Mouse (Mus musculus): ENCODE data around the gene Eif2b2. TPM values are rescaled to one million over a fixed set of nuclear protein-coding genes. Genes with fewer than 3 reads are reported as not detected.

Gene Eif2b2
- polyA plus RNA-seq (2015; fragmentation: Nextera tagmentation; extraction: Ambion mirVana): 73.2 and 81.1 TPM in 2 replicates

DNA sequence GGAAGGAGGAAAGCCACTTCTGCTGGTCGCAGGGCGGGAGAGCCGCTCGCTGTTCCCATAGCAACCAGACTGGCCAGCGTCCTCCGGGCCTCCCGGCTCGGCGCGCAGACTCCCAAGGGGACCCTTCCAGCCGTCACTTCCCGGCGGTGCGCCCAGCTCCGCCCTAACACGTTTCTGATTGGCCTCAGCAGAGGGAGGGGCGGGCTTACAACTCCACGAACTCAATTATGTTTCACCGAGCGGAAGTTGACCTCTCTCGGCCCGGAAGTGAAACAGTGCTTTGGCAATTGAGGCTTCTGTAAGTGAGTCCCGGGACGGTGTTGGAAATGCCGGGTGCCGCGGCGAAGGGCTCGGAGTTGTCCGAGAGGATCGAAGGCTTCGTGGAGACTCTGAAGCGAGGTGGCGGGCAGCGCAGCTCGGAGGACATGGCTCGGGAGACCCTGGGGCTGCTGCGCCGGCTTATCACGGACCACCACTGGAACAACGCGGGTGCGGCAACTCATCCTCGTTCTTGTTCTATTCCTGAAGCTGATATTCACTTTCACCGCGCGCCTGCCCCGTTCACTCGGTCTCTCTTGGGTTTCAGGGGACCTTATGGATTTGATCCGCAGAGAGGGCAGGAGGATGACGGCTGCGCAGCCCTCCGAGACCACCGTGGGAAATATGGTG is at the start of gene Eif2b2:
TSS of gene Eif2b2 (plus strand) at position 246 of the 669 bp plus-strand sequence.
- Histone ChIP-seq H3K4me1 (peaks cover 22% of the 10 kb centered on the region), H3K9ac (peak within 1 kb of the TSS; percentile 78), H3K9me3 (no peaks in the 10 kb centered on the region), H3K4me3 (peak within 1 kb of the TSS; percentile 83), H3K27ac (peak within 1 kb of the TSS; percentile 77), H3K36me3 (peaks cover 32% of the 10 kb centered on the region), H3K4me2 (peak within 1 kb of the TSS; percentile 93), H3K27me3 (no peaks in the 10 kb centered on the region)
- WGBS: under 1% methylated on average over 54 of the region's 54 CpGs
- ATAC-seq (ENCODE audit: insufficient number of reproducible peaks, insufficient read depth, low FRiP score, low TSS enrichment, low read depth): peak; percentile 98

DNA sequence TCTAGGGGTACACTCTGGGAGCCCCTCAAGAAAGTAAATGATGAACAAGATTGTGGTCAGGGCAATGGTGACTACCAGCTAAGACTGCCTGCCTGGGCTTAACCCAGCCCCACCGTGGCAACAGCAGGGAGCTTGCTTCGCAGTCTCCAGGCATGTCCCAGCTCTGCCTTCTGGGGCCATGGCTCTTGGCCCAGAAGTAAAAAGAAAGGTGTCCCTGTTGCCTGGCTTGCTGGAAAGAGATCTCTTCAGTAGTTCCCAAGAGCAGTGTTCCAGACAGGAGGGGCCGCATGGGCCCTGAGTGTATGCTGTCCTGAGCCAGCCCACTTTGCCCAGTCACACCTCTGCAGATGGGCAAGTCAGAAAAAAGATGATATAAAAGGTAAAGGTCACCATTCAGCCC is 49.4 kb upstream of the Eif2b2 start:
- H3K4me2 ChIP-seq: peak overlapping the region; percentile 55
- no peak overlapping the region for H3K4me3 ChIP-seq
- 0 out of 2 replicates have a peak, but pooled peaks have one; percentile 16 for ATAC-seq (ENCODE audit: insufficient number of reproducible peaks, insufficient read depth, low FRiP score, low TSS enrichment, low read depth)
- peaks cover 12% of the 10 kb centered on the region; the same call in 1 of the 2 replicates for H3K36me3 ChIP-seq
- peaks cover 30% of the 10 kb centered on the region for H3K4me1 ChIP-seq
- H3K27me3 ChIP-seq: no peaks in the 10 kb centered on the region
- H3K9me3 ChIP-seq: no peaks in the 10 kb centered on the region
- H3K9ac ChIP-seq: 0 out of 2 replicates have a peak overlapping the region, but pooled peaks have one; percentile 16
- H3K27ac ChIP-seq: no peak overlapping the region
- 52% methylated on average over 3 of the region's 3 CpGs for WGBS

- Histone ChIP-seq H3K27ac (0 out of 2 replicates have a peak overlapping the region, but pooled peaks have one; percentile 5), H3K4me1 (peaks cover 35% of the 10 kb centered on the region), H3K9ac (no peak overlapping the region), H3K9me3 (no peaks in the 10 kb centered on the region), H3K4me3 (no peak overlapping the region), H3K4me2 (no peak overlapping the region), H3K36me3 (peaks cover 12% of the 10 kb centered on the region; the same call in 1 of the 2 replicates), H3K27me3 (no peaks in the 10 kb centered on the region)
- ATAC-seq (ENCODE audit: insufficient number of reproducible peaks, insufficient read depth, low FRiP score, low TSS enrichment, low read depth): no peak
- 86% methylated on average over 11 of the region's 11 CpGs for WGBS
Observed at GRCm38 (mm10) chr12:85170284-85170947, 48.9 kb upstream of the Eif2b2 start.

DNA sequence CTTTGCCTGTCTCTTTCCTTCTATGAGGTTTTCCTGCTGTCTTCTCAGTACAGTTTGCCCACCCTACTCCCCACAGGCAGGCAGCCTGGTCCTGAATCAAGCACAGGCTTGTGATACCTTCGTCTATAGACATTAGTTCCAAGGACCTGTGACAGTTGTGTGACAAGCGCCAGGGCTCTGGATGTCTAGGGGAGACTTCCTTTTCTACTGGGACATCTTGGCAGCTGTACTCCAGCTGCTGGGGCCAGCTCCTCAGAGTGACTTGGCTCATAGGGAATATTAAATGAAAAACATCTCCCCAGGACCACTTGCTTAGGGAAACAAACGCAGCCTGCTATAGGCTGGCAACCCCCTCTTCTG is 48.4 kb upstream of the Eif2b2 start:
- no peak for ATAC-seq (ENCODE audit: insufficient number of reproducible peaks, insufficient read depth, low FRiP score, low TSS enrichment, low read depth)
- peaks cover 9% of the 10 kb centered on the region; the same call in 1 of the 2 replicates for H3K36me3 ChIP-seq

GRCm38 (mm10) chr12:85174016-85174415 is 45.3 kb upstream of the Eif2b2 start:
- peaks cover 15% of the 10 kb centered on the region for H3K27me3 ChIP-seq
- WGBS: 67% methylated on average over 7 of the region's 7 CpGs
- H3K4me1 ChIP-seq: peaks cover 59% of the 10 kb centered on the region
- no peak overlapping the region for H3K27ac ChIP-seq
- H3K4me2 ChIP-seq: peak overlapping the region; percentile 65
- H3K36me3 ChIP-seq: no peaks in the 10 kb centered on the region; the same call in 1 of the 2 replicates
- no peak for ATAC-seq (ENCODE audit: insufficient number of reproducible peaks, insufficient read depth, low FRiP score, low TSS enrichment, low read depth)
- no peaks in the 10 kb centered on the region for H3K9me3 ChIP-seq
- 0 out of 2 replicates have a peak overlapping the region, but pooled peaks have one; percentile 12 for H3K9ac ChIP-seq
- no peak overlapping the region for H3K4me3 ChIP-seq

More for the DNA sequence above, 48.4 kb upstream of the Eif2b2 start:
- Histone ChIP-seq H3K9ac (no peak overlapping the region), H3K27ac (no peak overlapping the region), H3K27me3 (no peaks in the 10 kb centered on the region), H3K9me3 (no peaks in the 10 kb centered on the region), H3K4me3 (no peak overlapping the region), H3K4me2 (no peak overlapping the region), H3K4me1 (peaks cover 40% of the 10 kb centered on the region)
- 49% methylated on average over 3 of the region's 3 CpGs for WGBS

DNA sequence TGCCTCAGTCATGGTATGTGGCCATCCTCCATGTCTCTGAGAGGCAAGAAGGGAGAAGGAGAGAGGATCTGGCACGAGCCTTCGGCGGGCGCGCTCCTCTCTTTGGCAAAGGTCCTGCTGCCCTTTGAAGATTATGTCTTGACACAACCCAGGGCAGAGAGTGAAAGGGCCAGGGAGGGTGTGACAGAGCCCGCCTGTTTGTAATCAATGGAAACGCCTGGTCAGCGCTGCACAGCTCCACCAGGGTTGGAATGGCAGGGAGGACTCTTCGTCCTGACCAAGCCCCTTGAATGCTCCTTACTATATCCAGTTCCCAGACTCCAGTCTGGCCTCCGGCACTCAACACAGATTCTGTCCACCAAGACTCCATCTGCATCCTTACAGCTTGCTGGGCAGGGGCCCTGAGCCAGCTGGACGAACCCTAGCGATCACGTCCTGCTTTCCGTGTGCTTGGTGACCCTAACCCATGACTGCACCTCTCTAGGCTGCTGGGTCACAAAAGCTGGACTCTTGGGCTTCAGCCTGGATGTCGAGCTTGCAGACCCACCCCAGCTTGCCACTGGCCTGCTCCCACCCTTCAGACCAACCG is 44.1 kb upstream of the Eif2b2 start:
- Histone ChIP-seq H3K4me3 (peak overlapping the region; percentile 41), H3K36me3 (no peaks in the 10 kb centered on the region; the same call in 1 of the 2 replicates), H3K27me3 (peaks cover 22% of the 10 kb centered on the region), H3K9ac (peak overlapping the region; percentile 63), H3K9me3 (no peaks in the 10 kb centered on the region), H3K4me2 (peak overlapping the region; percentile 65), H3K4me1 (peaks cover 48% of the 10 kb centered on the region), H3K27ac (peak overlapping the region; percentile 60)
- no peak for ATAC-seq (ENCODE audit: insufficient number of reproducible peaks, insufficient read depth, low FRiP score, low TSS enrichment, low read depth)
- WGBS: 47% methylated on average over 16 of the region's 16 CpGs

GRCm38 (mm10) chr12:85175926-85176845 is 43.1 kb upstream of the Eif2b2 start:
- 10% methylated on average over 11 of the region's 11 CpGs for WGBS
- peaks cover 40% of the 10 kb centered on the region for H3K4me1 ChIP-seq

GRCm38 (mm10) chr12:85176846-85177523 is 42.3 kb upstream of the Eif2b2 start:
- Histone ChIP-seq H3K27me3 (peaks cover 32% of the 10 kb centered on the region), H3K9me3 (no peaks in the 10 kb centered on the region), H3K4me2 (peak overlapping the region; percentile 65), H3K27ac (no peak overlapping the region), H3K36me3 (no peaks in the 10 kb centered on the region), H3K4me1 (peaks cover 48% of the 10 kb centered on the region), H3K9ac (peak overlapping the region; percentile 63), H3K4me3 (peak overlapping the region; percentile 41)
- 2% methylated on average over 32 of the region's 32 CpGs for WGBS
- ATAC-seq (ENCODE audit: insufficient number of reproducible peaks, insufficient read depth, low FRiP score, low TSS enrichment, low read depth): peak; percentile 28; the same call in 1 of the 2 replicates

More at GRCm38 (mm10) chr12:85175926-85176845, 43.1 kb upstream of the Eif2b2 start:
- Histone ChIP-seq H3K27me3 (peaks cover 28% of the 10 kb centered on the region), H3K9ac (peak overlapping the region; percentile 63), H3K4me3 (peak overlapping the region; percentile 41), H3K27ac (peak overlapping the region; percentile 60), H3K9me3 (no peaks in the 10 kb centered on the region), H3K36me3 (no peaks in the 10 kb centered on the region; the same call in 1 of the 2 replicates), H3K4me2 (peak overlapping the region; percentile 65)
- peak; percentile 53 for ATAC-seq (ENCODE audit: insufficient number of reproducible peaks, insufficient read depth, low FRiP score, low TSS enrichment, low read depth)

- Histone ChIP-seq H3K36me3 (no peaks in the 10 kb centered on the region), H3K9me3 (no peaks in the 10 kb centered on the region), H3K4me1 (peaks cover 56% of the 10 kb centered on the region), H3K9ac (peak within 1 kb of the TSS; percentile 63), H3K27ac (no peak within 1 kb of the TSS), H3K4me3 (peak within 1 kb of the TSS; percentile 41), H3K27me3 (peaks cover 40% of the 10 kb centered on the region), H3K4me2 (peak within 1 kb of the TSS; percentile 65)
- WGBS: 75% methylated on average over 10 of the region's 10 CpGs
- ATAC-seq (ENCODE audit: insufficient number of reproducible peaks, insufficient read depth, low FRiP score, low TSS enrichment, low read depth): no peak
Observed at GRCm38 (mm10) chr12:85177740-85178239, 41.5 kb upstream of the Eif2b2 start, which contains the start of gene Pgf. Pgf (minus strand) TSS chr12:85177790.

DNA sequence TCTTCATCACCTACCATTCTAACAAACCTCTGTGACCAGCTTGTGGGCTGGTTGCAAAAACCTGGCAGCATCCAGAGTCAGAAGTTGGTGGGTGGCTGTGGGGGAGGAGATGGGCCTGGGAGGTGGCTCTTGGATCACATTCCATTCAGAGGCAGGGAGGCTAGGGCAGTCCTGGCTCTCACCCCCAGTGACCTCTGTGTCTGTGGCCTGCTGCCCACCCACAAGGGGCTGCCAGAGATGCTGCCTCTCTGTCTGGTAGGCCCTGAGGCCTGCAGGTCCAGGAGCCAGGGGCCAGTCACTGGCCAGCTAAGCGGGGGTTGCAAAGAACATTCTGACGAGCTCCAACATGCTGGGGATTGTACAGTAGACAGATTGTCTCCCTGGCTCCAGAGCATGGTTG is 41.0 kb upstream of the Eif2b2 start:
- Histone ChIP-seq H3K9ac (no peak overlapping the region), H3K4me3 (no peak overlapping the region), H3K4me2 (no peak overlapping the region), H3K27me3 (peaks cover 43% of the 10 kb centered on the region), H3K36me3 (no peaks in the 10 kb centered on the region), H3K9me3 (no peaks in the 10 kb centered on the region), H3K4me1 (peaks cover 58% of the 10 kb centered on the region), H3K27ac (no peak overlapping the region)
- 75% methylated on average over 2 of the region's 2 CpGs for WGBS
- no peak for ATAC-seq (ENCODE audit: insufficient number of reproducible peaks, insufficient read depth, low FRiP score, low TSS enrichment, low read depth)
